Mouse (Mus musculus) lung, postnatal 14 days (tissue): ENCODE measurements around the gene Fam49a.

Source experiments
- DNase-seq: peaks from one replicate; pipeline ENCODE4 v3.0.0; 2021

Gene Fam49a

DNA sequence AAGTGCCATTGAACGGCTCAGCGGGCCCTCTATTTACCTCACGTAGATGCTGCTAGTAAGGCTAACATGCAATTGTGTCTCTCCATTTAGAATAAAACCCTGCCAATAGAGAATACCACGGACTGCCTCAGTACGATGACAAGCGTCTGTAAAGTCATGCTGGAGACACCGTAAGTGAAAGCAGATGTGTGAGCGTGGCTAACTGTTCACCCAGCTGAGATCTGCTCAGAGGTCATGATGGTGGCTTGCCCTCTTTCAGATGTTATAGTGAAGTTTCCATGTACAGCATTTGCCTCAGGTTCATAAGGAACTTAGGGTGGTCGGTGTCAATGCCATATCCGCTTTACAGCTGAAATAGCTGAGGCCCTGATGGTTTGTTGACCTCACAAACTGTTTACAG is 100.4 kb downstream of the Fam49a start:
- no peak for DNase-seq

DNA sequence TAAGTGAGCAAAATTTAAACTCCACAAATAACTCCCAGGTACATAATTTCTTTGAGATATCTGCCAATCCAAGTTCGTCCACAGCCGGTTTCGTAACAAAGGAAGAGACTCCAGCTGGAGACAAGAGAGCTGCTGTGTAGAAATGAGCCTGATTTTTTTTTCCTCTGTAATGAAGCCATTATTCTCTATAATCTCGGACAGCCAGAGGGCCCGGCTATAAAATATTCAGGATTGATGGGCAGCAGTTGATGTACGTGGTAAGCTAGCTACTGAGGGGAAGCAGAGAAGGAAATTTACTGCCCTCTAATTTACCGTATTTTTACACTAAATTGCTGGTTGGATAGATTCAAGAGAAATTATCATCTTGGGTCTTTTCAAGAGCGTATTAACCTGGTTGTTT is 102.3 kb downstream of the Fam49a start:
- DNase-seq = no peak

DNA sequence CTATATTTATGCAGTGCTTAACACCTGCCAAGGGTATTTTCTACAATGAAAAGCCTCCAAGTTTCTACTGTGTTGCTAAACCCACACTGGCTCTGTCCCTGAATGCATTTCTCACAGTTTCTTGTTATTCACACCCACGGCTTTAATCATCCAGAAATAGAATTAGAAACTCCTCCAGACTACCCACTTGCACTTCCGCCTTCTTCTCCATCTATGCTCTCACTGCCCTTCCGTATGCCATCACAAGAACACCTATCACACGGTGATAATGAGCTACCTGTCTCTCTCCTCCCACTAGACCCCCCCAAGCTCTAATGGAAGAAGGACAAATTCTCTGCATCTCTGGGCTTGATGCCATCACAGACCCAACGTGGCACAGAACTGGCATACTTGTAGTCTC is 105.5 kb downstream of the Fam49a start:
- no peak for DNase-seq

GRCm38 (mm10) chr12:12373111-12373862 is 111.3 kb downstream of the Fam49a start:
- peak; percentile 12 for DNase-seq

- no peak for DNase-seq
These were observed 117.1 kb downstream of the Fam49a start for GRCm38 (mm10) chr12:12379056-12379455.

GRCm38 (mm10) chr12:12389271-12389670 is 127.3 kb downstream of the Fam49a start:
- DNase-seq = no peak

GRCm38 (mm10) chr12:12396224-12396623 is 134.3 kb downstream of the Fam49a start:
- DNase-seq = peak; percentile 71

- DNase-seq = peak; percentile 73
These were observed 139.1 kb downstream of the Fam49a start for GRCm38 (mm10) chr12:12401051-12401465.

- peak; percentile 11 for DNase-seq
These were observed 139.6 kb downstream of the Fam49a start for GRCm38 (mm10) chr12:12401504-12401903.

DNA sequence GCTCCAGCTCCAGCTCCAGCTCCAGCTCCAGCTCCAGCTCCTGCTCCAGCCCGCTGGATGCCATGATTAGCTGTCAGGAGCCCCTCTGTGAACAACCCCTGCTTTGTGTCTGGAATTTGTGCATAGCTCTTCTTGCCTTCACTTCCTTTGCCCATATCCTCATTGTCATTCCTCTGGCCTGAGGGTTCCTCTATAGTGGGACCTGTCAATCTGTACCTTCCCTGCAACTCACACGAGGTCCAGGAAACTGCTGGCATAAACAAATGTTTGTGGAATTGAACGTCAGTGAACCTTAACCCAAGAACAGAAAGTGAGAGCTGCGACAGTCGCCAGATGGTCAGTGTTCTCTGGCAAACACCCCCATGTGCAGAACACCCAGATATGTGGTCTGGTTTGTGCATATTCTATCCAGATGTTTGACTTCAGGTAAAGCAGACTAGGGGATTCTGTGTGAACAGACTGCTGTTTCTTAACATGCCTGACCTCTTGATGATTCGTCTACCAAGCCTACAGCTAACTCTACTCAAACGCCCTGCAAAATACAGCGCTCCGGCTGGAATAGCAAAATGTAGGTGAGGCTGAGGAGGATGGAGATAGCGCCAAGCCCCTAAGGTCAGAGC is 143.7 kb downstream of the Fam49a start:
- DNase-seq = no peak

DNA sequence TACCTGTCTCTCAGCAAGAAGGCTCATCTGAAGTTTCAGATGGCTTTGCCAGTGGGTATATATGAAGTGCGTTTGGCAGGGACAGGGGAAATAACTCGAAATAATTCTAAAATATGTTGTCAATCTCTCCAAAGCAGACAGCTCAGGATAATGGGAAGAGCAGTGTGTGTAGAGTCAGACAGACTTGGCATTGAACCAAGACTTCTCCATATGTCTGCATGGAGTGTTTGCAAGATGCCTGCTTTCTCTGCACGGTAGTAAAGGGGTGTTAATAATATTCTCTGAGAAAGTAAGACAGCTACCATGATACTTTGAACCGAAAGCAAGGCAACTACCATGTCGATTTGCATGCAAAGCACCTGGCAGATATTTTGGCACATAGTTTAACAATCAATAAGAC is 147.1 kb downstream of the Fam49a start:
- DNase-seq = no peak

DNA sequence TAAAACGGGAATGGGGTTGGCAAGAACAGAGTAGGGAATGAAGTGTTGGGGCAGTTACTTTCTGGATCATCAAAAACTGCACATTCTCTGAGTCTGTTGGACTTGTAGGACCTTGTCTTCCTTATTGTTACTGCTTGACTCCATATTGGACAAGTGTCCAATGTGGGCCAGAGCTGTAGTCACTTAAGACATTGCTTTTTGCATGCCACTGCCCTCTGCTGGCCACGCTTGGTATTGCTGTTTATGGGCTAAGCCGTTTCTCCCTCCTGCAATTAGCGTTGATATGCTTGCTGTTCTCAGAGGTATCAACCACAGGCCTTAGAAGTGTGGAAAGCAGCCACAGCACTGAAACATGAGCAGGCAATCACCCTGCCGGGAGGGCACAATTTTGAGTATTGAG is 150.7 kb downstream of the Fam49a start:
- DNase-seq = peak; percentile 91

DNA sequence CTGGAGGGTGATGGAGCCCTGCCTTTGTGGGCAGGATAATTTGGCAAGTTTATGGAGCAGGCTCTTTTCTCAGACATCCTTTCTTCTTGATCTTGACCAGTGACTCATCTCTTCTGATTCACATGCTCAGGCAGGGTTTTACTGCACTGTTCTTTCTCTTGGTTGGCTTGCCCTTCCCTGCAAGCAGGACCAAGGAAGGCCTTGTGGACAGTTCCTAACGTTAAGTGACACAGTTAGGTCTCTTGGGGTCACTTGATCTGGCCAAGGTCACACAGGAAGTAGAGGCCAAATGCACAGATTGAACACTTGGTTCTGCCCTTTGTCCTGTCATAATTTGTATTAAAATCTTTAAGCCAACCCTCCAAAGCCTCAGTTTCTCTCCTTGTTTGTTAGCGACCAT is 158.5 kb downstream of the Fam49a start:
- DNase-seq = no peak

GRCm38 (mm10) chr12:12420841-12421579 is 159.1 kb downstream of the Fam49a start:
- peak; percentile 85 for DNase-seq

DNA sequence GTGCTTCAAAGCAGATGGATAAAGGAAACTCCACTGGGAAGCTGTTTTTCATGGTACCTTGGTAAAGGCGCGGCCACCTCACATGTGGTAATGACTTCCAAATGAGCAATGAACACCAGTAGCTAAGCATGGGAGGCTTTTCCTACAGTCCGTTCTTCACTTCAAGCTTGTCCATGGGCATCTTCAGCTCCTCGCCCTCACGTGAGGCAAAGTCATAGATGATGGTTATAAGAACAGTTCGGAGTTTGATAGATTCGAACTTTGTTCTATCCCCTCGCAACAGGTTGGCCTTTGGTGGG is 159.6 kb downstream of the Fam49a start:
- no peak for DNase-seq

DNA sequence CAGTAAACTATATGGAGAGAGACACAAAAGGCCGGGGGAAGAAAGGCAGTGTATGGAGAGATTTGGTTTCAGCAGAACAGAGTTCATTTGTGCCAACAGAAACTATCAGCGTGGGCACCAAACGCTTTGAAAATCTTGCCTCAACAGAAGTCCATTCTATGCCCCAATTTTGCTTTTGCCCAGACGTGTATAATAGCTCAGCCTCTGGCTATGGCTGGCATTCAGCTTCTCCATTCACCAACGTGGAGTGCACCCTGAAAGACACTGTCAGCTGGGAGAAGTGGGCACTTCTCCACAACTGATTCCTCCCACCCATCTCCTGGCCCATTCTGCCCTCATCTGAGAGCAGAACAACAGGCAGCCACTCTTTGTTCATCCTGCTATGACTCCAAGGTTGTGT is 163.2 kb downstream of the Fam49a start:
- no peak for DNase-seq

- DNase-seq = no peak
These were observed 165.3 kb downstream of the Fam49a start for GRCm38 (mm10) chr12:12427285-12427684.

GRCm38 (mm10) chr12:12428886-12429285 is 166.9 kb downstream of the Fam49a start:
- DNase-seq = no peak
